Mouse (Mus musculus) central nervous system, embryonic 11.5 days (tissue): ENCODE results near the gene Gm20855. TPM values are rescaled to one million over a fixed set of nuclear protein-coding genes. Genes with fewer than 3 reads are reported as not detected.

Experiments
- polyA plus RNA-seq: library from polyadenylated mRNA; depleted of rRNA; stranded (reverse); fragments of >200 nt; gene quantifications from 2 replicates; pipeline ENCODE4 v1.2.3, GENCODE M21; 2012; rRNA removed

Gene Gm20855
- polyA plus RNA-seq = not detected in 2 replicates

DNA sequence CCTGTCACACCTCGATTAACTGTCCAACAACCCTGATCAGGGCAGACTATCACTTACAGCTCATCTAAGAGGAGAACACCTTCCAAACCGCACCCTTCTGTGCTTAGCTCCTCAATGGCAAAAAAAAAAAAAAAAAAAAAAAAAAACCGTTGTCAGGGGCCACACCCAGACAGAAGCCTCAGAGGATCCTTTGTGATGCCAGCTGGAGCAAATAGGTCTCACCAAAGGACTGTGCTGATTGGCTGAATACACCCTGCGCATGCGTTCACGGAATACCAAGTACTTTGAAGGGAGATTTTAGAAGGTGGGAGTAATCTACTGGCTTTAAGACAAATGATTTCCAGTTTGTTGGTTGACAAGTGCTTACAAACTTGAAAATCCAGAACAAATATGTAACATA lies at the start of gene Gm20855:
Gm20855 (minus strand) TSS at position 101 of the 400 bp plus-strand sequence.

